Mouse (Mus musculus): ENCODE measurements around the gene Zbtb37. TPM values are rescaled to one million over a fixed set of nuclear protein-coding genes. Genes with fewer than 3 reads are reported as not detected.

Gene Zbtb37
- polyA plus RNA-seq, 1 experiment: 0.75 TPM

DNA sequence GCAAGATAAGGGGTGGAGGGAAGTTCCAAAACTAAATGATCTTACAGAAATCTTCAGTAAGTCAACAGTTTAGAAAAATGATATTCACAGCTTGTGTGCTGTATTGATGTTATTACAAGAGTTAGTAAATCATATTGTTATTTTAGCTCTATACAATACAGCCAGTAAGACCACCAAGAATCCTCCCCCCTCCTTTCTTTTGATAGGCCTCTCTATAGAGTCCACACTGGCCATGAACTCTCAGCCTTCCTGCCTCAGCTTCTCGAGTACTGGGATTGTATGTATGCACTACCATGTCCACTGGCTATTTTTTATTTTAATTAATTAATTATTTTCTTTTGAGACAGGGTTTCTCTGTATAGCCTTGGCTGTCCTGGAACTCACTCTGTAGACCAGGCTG is 28.7 kb upstream of the Zbtb37 start:
- Histone ChIP-seq H3K27me3 (ENCODE audit: control insufficient read depth, insufficient read depth, insufficient read length) (no peaks in the 10 kb centered on the region), H3K79me3 (ENCODE audit: low read depth) (no peaks in the 10 kb centered on the region), H3ac (ENCODE audit: control insufficient read depth, insufficient read length, low read depth) (no peak overlapping the region), H3K36me3 (ENCODE audit: control insufficient read depth, insufficient read depth) (peaks cover 16% of the 10 kb centered on the region), H3K4me3 (ENCODE audit: insufficient read depth, poor library complexity, severe bottlenecking) (no peak overlapping the region), H3K79me2 (ENCODE audit: control insufficient read depth, insufficient read depth) (no peaks in the 10 kb centered on the region)
- TF ChIP-seq CEBPB (IDR thresholded peaks at IDR 0.05; ENCODE audit: low read depth) (no peak), MYOD1 (IDR thresholded peaks at IDR 0.05; ENCODE audit: control insufficient read depth, insufficient read length, low read depth) (no peak), USF1 (IDR thresholded peaks at IDR 0.05; ENCODE audit: low read depth) (no peak), CTCF (IDR thresholded peaks at IDR 0.05; ENCODE audit: control insufficient read depth, insufficient read depth, insufficient read length) (no peak), MAX (IDR thresholded peaks at IDR 0.05) (no peak), MYOG (IDR thresholded peaks at IDR 0.05; ENCODE audit: control insufficient read depth, extremely low read depth, insufficient read length) (no peak), FOSL1 (IDR thresholded peaks at IDR 0.05; ENCODE audit: insufficient read depth, low read length, poor library complexity, severe bottlenecking) (no peak)

DNA sequence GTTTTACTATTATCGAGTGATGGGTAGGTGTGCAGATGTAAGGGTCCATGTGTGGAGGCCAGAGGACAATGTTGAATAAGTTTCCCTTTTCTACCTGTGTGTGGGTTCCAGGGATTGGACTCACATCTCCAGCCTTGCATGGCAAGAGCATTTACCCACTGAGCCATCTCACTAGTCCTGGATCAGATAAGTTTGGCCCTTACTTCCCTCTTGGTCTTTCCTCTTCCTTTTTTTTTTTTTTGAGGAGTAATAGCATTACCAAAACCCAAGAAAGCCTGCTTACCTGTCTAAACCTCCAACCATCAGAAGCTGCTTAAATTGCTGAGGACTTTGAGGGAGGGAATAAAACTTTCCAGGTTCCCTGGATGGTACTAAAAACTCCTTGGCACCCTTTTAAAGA is 22.5 kb upstream of the Zbtb37 start:
- H3K36me3 ChIP-seq (ENCODE audit: control insufficient read depth, insufficient read depth): peaks cover 15% of the 10 kb centered on the region
- H3K79me3 ChIP-seq (ENCODE audit: low read depth): no peaks in the 10 kb centered on the region

DNA sequence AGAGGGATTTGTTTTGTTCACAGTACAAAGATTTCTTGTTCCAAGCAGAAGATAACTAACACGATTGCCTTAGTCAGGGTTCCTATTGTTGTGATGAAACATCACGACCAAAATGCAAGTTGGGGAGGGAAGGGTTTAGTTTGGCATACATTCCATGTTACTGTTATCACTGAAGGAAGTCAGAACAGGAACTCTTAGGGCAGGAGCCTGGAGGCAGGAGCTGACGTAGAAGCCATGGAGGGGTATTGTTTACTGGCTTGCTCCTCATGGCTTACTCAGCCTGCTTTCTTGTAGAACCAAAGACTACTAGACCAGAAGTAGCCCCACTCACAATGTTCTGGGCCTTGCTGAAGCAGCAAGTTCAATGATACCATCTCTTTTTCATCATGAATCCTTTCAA is 12.3 kb upstream of the Zbtb37 start:
- H3ac ChIP-seq (ENCODE audit: control insufficient read depth, insufficient read length, low read depth): no peak overlapping the region
- no peaks in the 10 kb centered on the region for H3K79me3 ChIP-seq (ENCODE audit: low read depth)
- no peaks in the 10 kb centered on the region for H3K27me3 ChIP-seq (ENCODE audit: control insufficient read depth, insufficient read depth, insufficient read length)
- no peak overlapping the region for H3K4me3 ChIP-seq (ENCODE audit: insufficient read depth, poor library complexity, severe bottlenecking)
- TF ChIP-seq CTCF (IDR thresholded peaks at IDR 0.05; ENCODE audit: control insufficient read depth, insufficient read depth, insufficient read length): no peak
- TF ChIP-seq MYOG (IDR thresholded peaks at IDR 0.05; ENCODE audit: control insufficient read depth, extremely low read depth, insufficient read length): no peak
- TF ChIP-seq MYOD1 (IDR thresholded peaks at IDR 0.05; ENCODE audit: control insufficient read depth, insufficient read length, low read depth): no peak
- TF ChIP-seq USF1 (IDR thresholded peaks at IDR 0.05; ENCODE audit: low read depth): no peak
- TF ChIP-seq MAX (IDR thresholded peaks at IDR 0.05): no peak
- TF ChIP-seq FOSL1 (IDR thresholded peaks at IDR 0.05; ENCODE audit: insufficient read depth, low read length, poor library complexity, severe bottlenecking): no peak
- no peak for TF ChIP-seq CEBPB (IDR thresholded peaks at IDR 0.05; ENCODE audit: low read depth)
- H3K79me2 ChIP-seq (ENCODE audit: control insufficient read depth, insufficient read depth): no peaks in the 10 kb centered on the region
- peaks cover 46% of the 10 kb centered on the region for H3K36me3 ChIP-seq (ENCODE audit: control insufficient read depth, insufficient read depth)

More for the DNA sequence above, 22.5 kb upstream of the Zbtb37 start:
- Histone ChIP-seq H3K79me2 (ENCODE audit: control insufficient read depth, insufficient read depth) (no peaks in the 10 kb centered on the region), H3ac (ENCODE audit: control insufficient read depth, insufficient read length, low read depth) (no peak overlapping the region), H3K4me3 (ENCODE audit: insufficient read depth, poor library complexity, severe bottlenecking) (no peak overlapping the region), H3K27me3 (ENCODE audit: control insufficient read depth, insufficient read depth, insufficient read length) (no peaks in the 10 kb centered on the region)
- TF ChIP-seq MYOG (IDR thresholded peaks at IDR 0.05; ENCODE audit: control insufficient read depth, extremely low read depth, insufficient read length) (no peak), MYOD1 (IDR thresholded peaks at IDR 0.05; ENCODE audit: control insufficient read depth, insufficient read length, low read depth) (no peak), CTCF (IDR thresholded peaks at IDR 0.05; ENCODE audit: control insufficient read depth, insufficient read depth, insufficient read length) (no peak), CEBPB (IDR thresholded peaks at IDR 0.05; ENCODE audit: low read depth) (no peak), USF1 (IDR thresholded peaks at IDR 0.05; ENCODE audit: low read depth) (no peak), FOSL1 (IDR thresholded peaks at IDR 0.05; ENCODE audit: insufficient read depth, low read length, poor library complexity, severe bottlenecking) (no peak), MAX (IDR thresholded peaks at IDR 0.05) (no peak)

DNA sequence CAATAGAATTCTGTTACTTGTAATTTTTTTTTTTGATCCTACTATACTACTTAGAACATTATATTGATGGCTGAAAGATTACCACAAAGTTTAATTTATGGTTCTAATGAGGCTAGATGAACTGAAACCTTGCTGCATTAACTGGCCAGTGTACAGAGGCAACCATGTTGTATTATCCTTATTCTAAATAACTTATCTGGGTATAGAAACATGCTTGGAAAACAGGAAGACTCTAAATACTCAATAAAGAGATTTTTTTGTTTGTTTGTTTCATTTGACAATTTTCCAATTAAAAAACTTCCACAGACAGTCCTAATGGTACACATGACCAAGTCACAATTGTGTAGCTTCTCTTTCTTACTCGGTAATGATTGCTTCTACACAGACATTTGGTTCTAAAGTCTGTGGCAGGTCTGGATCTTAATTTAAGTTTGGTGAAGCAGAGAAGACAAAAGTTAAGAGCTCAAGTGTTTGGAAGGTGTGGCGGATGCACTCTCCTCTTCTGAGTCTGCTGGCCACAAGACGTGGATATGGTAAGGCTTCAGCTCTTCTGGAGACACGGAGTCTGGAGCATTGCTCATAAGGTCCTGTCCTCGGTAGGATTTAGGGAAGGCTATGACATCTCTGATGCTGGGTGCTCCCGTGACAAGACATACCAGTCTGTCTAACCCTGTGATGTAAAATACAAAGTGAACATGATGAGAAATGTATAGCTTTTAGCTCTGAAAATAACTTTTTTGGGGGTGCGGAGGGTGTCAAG is 6.8 kb upstream of the Zbtb37 start:
- no peaks in the 10 kb centered on the region for H3K27me3 ChIP-seq (ENCODE audit: control insufficient read depth, insufficient read depth, insufficient read length)
- peaks cover 47% of the 10 kb centered on the region for H3K36me3 ChIP-seq (ENCODE audit: control insufficient read depth, insufficient read depth)
- H3K4me3 ChIP-seq (ENCODE audit: insufficient read depth, poor library complexity, severe bottlenecking): no peak overlapping the region
- peaks cover 18% of the 10 kb centered on the region for H3K79me3 ChIP-seq (ENCODE audit: low read depth)
- H3K79me2 ChIP-seq (ENCODE audit: control insufficient read depth, insufficient read depth): peaks cover 21% of the 10 kb centered on the region
- no peak overlapping the region for H3ac ChIP-seq (ENCODE audit: control insufficient read depth, insufficient read length, low read depth)
- TF ChIP-seq MAX (IDR thresholded peaks at IDR 0.05): no peak
- no peak for TF ChIP-seq USF1 (IDR thresholded peaks at IDR 0.05; ENCODE audit: low read depth)
- no peak for TF ChIP-seq MYOD1 (IDR thresholded peaks at IDR 0.05; ENCODE audit: control insufficient read depth, insufficient read length, low read depth)
- TF ChIP-seq CEBPB (IDR thresholded peaks at IDR 0.05; ENCODE audit: low read depth): no peak
- no peak for TF ChIP-seq CTCF (IDR thresholded peaks at IDR 0.05; ENCODE audit: control insufficient read depth, insufficient read depth, insufficient read length)
- no peak for TF ChIP-seq MYOG (IDR thresholded peaks at IDR 0.05; ENCODE audit: control insufficient read depth, extremely low read depth, insufficient read length)
- TF ChIP-seq FOSL1 (IDR thresholded peaks at IDR 0.05; ENCODE audit: insufficient read depth, low read length, poor library complexity, severe bottlenecking): no peak

DNA sequence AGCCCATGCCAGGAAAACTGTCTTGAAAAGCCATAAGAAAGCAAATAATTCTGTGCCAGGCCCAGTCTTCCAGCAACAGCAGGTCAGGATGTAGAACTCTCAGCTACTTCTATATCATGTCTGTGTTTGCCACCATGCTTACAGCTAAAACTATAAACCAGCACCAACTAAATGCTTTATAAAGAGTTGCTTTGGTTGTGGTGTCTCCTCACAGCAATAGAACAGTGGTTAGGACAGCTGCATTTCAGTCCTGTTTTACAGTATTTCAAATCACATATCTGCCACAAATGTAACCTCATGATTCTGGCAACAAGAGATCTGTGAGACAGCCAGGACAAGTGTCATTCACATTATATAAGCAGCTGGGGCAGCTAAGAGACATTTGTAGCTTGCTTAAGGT is 6.2 kb upstream of the Zbtb37 start:
- TF ChIP-seq FOSL1 (IDR thresholded peaks at IDR 0.05; ENCODE audit: insufficient read depth, low read length, poor library complexity, severe bottlenecking) (peak; percentile 1), CTCF (IDR thresholded peaks at IDR 0.05; ENCODE audit: control insufficient read depth, insufficient read depth, insufficient read length) (no peak), MYOD1 (IDR thresholded peaks at IDR 0.05; ENCODE audit: control insufficient read depth, insufficient read length, low read depth) (no peak)

More for the DNA sequence above, 6.2 kb upstream of the Zbtb37 start:
- no peak overlapping the region for H3ac ChIP-seq (ENCODE audit: control insufficient read depth, insufficient read length, low read depth)
- peaks cover 47% of the 10 kb centered on the region for H3K36me3 ChIP-seq (ENCODE audit: control insufficient read depth, insufficient read depth)
- no peaks in the 10 kb centered on the region for H3K27me3 ChIP-seq (ENCODE audit: control insufficient read depth, insufficient read depth, insufficient read length)
- H3K79me3 ChIP-seq (ENCODE audit: low read depth): peaks cover 24% of the 10 kb centered on the region
- peaks cover 26% of the 10 kb centered on the region for H3K79me2 ChIP-seq (ENCODE audit: control insufficient read depth, insufficient read depth)
- no peak overlapping the region for H3K4me3 ChIP-seq (ENCODE audit: insufficient read depth, poor library complexity, severe bottlenecking)

Measured in C2C12 (cell line).